Mouse (Mus musculus) lung, adult 10 weeks (tissue): ENCODE data around the gene E2f4. TPM values are rescaled to one million over a fixed set of nuclear protein-coding genes. Genes with fewer than 3 reads are reported as not detected.

Experiments used
- polyA plus RNA-seq: library from polyadenylated mRNA; stranded (reverse); fragments of 350-450 nt; fragmentation: Illumina TruSeq; extraction: RNeasy Lipid Tissue Mini Kit (QIAGEN cat#74804); gene quantifications from one replicate; pipeline ENCODE4 v1.2.3, GENCODE M21; 2014; ENCODE audit warnings: low read depth, low replicate concordance; ENCODE audit not compliant: insufficient read depth

Gene E2f4
- 36.6 TPM for polyA plus RNA-seq

DNA sequence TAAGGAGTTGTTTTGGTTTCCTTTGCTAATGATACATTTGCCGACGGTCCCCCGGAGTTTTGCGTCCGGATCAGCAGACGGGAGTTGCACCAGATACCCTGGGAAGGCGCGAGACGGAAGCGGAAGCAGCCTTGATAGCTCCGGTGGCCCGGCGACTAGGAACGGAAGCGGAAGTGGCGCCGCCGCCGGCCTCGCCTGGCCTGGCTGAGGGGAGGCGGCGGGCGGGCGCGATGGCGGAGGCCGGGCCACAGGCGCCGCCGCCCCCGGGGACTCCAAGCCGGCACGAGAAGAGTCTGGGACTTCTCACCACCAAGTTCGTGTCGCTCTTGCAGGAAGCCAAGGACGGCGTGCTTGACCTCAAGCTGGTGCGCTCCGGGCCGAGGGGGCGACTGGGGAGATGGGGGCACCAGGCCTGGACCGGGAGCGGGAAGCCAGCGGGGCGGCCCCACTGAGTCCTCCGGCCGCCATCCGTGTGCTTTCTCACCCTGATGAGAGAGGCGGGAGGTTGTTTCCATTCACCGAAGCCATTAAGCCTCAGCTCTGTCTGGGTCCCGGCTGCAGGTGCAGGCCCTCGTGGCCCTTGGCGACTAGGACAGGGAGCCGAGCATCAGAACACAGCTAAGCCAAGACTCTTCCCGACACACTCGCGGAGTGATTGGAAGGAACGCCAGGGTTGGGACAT is at the start of gene E2f4:
Gene E2f4, plus strand, starts transcription at position 153 of the 682 bp plus-strand sequence.

DNA sequence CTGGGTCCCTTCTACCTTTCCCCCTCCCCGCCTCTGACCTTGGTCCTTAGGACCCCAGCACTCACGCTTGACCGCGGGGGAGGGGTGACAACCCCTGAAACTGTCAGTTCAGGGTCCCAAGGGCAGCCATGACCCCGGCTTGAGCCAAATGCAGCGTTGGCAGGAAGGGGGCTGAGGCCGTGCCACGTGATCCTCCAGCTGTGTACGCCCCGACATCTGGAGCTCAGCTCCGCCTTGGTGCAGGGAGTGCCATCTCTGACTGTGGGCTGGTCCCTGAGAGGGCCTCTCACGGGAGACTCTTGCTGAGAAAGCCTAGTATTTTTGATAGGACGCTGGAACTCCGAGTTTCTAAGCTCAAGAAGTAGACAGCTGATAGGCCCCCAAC is 42.5 kb upstream of the E2f4 start, which contains the start of gene B3gnt9:
Gene B3gnt9, minus strand, starts transcription at position 188 of the 385 bp plus-strand sequence.

DNA sequence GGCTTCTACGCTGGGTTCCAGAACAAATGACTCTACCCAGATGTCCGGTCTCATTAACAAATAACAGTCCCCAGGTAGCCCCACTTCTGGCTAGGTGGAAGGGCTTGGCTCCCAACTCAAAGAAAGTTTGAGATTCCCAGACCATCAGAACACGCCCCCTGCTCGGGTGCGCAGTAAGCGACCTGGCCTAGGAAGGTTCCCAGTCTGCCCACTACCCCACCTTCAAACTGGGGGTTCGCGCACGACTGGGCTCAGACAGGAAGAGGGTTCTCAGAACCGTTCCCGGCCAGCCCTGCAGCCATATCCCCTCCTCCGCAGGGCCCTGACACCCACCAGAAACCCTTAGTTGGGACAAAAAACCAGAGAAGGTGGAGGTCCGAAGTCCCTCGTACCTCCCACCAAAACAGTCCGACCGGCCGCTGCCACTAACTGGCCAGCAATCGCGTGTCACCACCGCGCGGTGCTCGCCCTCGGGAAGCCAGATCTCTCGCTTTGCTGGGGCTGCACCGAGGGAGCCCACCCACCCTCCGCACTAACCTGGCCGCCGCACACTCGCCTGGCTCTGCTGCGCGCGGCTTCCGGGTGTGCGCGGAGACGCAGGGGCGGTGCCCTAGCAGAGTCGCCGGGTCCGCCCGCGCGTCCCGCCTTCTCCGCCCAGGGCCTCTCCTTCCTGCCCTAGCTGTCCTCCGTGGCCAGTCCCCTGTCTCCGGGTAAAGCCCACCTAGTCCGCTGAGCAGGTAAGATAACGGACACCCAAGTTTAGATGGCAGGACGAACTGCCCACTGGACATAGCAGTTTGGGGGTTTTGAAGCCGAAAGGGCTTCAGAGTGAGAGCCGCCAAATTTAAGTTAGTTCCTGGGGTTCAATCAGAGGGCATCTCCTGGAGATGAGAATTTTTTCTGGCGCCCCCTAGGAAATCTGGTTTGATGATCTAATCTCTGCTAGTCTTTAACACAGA is 33.2 kb upstream of the E2f4 start, which contains the start of the genes Tradd and Fbxl8:
Gene Tradd, minus strand, starts transcription at position 586 of the 959 bp plus-strand sequence.
Gene Fbxl8, plus strand, starts transcription at position 625 of the 959 bp plus-strand sequence.

DNA sequence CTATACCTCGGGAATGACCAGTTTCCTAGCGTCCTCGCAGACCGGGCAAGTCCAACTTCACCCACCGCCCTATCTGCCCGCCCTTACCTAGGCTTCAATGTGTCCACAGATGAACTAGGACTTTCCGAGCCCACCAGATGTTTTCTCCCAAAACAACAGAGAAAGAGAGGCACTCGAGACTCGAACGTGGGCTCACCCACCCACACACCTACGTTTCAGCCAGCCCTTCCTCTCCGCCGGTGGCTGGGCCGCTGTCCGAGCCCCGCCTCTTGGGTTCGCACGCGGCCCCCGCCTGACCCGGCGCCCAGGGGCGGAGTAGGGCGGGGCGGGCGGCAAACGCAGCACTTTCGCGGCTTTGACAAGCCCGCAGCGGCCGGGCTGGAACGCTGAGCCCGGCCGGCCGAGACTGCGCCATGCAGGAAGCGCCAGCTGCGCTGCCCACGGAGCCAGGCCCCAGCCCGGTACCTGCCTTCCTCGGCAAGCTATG is 28.0 kb upstream of the E2f4 start, which contains the start of gene Hsf4:
Gene Hsf4, plus strand, starts transcription at position 341 of the 487 bp plus-strand sequence.

DNA sequence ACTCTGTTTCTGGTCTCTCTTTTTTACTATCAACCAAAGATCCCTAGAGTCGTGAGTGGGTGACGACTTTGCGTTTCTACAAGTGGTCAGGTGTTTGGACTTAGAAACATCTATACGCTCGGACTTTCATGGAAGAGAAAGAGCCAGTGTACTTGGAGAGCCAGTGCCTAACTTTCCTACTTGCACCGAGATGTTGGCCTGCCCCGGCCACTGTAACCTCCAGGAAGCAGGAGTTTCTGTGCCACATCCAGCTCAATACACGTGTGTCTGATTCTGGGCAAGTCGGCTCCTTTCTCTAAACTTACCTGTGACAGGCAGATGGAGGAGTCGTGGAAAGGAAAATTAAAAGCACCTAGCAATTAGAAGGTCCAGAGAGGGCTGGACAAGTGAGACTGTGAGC is 21.6 kb upstream of the E2f4 start, which contains the start of gene Nol3:
Gene Nol3, plus strand, starts transcription at position 301 of the 400 bp plus-strand sequence.

DNA sequence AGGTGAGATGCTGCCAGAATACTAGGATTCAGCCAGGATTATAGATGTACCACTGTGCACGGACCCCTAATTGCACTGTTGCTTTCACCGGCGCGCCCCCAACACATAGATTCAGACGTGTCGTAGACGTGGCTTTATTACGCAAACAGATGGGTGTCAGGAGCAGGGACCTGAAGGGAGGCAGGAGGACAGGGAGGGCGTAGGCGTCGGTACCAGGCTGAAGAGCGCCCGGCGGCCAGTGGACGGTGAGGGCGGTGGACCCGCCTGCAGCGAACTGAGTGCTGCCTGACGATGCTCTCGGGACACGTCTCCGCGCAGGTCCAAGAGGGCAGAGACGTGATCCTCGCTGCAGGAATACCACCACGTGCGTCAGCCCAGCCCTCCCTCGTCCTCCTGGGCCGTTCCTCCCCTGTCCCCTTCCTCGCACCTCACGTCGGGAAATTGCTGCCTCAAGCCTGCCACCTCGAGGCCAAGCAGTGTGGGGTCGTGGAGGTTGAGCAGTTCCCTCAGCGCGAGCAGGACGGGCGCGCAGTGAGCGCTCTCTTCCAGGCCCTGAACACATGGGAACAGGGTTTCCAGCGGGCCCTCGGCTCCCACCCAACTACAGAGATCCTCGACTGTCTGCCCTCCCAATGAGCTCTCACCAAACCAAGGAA is 7.5 kb upstream of the E2f4 start, which contains the start of gene 4931428F04Rik:
Gene 4931428F04Rik, minus strand, starts transcription at position 60 of the 656 bp plus-strand sequence.

DNA sequence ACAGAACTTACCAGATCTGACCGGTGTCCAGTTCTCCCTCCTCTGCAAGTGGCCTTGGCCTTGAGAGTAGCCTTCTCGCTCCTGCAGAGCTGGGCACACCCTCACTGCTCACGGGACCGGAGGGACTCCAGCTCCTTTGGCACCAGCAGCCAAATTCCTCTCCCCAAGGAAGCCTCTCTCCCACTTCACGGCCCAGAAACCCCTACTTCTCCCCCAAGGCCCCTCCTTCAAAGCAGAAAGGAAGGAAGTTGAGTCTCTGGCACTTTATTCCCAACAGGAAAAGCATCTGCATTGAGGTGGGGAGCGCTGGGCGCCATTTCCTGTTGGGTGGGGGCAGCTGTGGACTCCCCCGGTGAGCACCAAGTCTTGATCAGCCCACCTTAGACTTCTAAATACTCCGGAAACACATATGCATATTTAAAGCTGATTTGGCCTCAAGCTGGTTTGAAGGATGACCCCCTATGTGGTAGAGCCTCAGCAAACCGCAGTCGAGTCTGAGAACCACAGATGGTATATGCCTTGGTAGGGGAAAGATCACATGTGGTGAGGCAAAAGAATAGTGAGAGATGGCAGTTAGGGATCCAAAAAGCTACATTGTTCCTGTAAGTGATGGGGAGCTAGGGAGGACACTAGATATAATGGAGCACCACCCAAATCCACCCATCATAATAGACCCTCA is 1.4 kb upstream of the E2f4 start, which contains the start of gene Exoc3l:
Gene Exoc3l, minus strand, starts transcription at position 207 of the 679 bp plus-strand sequence.

DNA sequence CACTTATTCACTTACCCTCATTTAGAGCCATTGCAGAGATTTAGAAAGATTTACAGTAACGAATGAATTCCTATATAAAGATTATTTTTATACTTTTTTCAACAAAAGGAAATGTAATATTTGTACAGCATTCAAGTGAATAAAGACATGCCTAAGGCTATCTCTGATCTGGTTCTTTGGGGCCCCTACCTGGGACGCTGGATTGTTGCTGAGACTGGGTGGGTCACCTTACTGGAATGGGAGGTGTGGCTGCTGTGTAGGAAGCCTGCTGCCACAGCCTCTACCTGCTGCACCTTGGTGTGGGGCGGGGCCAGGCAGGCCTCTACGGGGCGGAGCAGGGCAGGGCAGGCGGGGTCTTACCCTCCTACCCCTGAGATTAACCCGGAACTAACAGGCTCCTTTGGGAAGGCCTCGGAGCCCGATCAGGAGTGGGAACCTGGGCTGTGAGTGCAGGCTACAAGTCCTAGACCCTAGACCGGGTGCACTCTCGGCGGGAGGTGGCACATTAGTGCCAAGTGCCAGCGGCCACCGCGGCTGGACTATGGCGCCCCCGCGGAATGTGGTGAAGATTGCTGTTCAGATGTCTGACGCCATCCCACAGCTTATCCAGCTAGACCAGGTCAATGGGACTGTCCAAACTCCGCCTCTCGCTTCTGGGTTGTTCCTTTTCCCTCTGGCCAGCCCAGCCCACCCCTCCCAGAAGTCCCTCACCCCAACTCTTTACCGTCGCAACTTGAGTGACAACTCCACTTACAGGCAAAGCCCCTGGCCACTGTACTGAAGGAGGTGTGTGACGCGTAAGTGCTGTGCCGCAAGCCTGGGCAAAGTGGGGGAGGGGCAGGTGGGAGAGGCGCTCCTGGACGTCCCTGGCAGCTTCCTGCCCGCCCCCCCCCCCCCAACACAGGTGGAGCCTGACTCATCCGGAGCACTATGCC is 8.0 kb downstream of the E2f4 start, which contains the start of gene Elmo3:
Gene Elmo3, plus strand, starts transcription at position 391 of the 935 bp plus-strand sequence.

DNA sequence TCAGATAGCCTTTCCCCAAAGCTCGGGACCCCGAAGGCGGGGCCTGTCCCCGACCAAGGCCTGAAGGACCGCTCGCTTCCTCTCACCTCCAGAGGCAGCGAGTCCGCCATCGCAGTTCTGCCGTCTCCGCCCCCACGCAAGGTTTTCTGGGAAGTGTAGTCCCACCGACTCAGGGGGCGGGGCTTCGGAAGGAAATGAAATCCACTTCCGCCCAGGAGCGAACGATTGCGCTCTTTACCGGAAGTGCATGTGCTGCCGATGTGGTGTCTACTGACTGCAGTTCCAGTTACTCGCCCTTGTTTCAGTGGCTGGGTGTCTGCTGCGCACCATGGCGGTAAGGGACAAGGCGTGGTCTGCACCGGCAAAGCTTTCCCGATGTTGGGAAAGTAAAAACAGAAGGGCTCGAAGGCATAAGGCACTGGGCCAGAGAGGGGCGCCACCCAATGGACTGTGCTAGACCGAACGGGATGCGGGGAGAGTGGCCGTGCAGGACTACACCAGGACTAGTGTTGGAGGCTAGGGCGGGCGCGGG is 28.7 kb downstream of the E2f4 start, which contains the start of the genes Lrrc29 and Tmem208:
Gene Lrrc29, minus strand, starts transcription at position 138 of the 532 bp plus-strand sequence.
Gene Tmem208, plus strand, starts transcription at position 214 of the 532 bp plus-strand sequence.

DNA sequence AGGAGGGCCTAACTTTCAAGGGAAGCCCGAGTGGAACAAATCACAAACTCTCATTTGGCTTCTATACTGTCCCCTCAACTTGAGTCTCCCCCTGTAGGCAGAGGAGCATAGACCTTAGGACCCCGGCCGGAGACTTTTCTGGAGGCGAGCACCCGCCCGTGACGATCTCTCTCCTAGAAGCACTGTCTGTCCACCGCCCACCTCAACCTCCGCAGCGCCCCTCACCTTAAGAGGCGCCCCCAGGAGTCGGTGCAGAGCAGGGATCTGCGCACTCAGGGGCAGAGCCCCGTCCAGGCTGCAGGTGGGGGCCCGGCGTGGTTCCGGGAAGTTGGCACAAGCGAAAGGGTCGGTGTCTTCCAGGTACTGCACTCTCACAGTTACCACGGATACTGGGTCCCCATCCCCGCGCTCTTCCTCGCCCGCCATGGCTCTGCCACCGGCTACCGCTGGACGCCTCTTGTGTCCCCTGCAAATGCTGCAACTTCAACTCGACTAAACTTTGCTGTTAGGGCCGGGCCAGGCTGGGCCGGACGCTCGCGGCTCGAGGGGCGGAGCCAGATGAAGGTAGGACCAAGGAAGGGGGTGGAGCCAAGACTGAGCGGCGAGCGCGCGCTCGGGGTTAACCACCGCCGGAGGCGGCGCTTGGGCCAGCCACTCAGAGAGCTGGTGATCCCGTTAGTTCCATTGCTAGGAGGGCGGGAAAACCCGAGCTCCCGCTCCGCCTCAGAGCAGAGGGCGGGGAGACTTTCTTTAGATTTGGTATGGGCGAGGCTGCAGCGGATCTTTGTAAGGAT is 50.2 kb downstream of the E2f4 start, which contains the start of gene Fhod1:
Gene Fhod1, minus strand, starts transcription at position 526 of the 794 bp plus-strand sequence.

DNA sequence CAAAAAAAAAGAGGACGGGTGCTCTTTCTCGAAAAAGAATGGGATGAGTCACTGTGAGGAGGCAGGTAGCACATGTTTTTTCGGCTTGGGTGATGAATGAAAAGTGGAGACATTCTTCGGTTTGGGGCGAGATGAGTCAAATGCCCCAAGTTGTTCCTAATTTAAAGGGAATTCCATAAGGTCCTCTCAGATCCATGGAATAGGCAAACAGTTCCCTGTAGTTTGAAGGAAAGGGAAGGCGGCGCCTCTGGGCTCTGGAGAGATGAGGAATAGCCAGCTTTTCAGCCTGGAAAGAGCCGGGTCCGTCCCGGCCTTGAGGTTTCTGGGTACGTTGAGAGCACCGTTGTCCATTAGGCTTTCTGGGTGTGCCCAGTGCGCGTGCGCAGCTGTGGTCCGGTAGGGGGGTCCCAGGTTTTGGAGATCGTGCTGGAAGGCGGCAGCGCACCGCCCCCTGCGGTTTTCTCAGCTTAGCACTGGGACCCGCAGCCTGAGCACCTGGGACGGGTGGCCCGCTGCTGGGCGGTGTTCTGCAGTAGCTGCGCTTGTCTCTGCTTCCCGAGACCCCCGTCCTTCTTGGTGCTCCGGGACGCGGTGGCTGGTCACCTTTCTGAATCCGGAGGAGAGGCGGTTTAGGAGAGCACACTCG is 51.1 kb downstream of the E2f4 start, which contains the start of gene Slc9a5:
Gene Slc9a5, plus strand, starts transcription at position 394 of the 646 bp plus-strand sequence.

Other genes starting within 250 kb of the E2f4 start
- not detected for gene Ces3a, start 249.1 kb upstream of the E2f4 start, polyA plus RNA-seq
- not detected for gene Ces3b, start 213.9 kb upstream of the E2f4 start, polyA plus RNA-seq
- not detected for gene Ces4a, start 165.9 kb upstream of the E2f4 start, polyA plus RNA-seq
- 23.6 TPM for gene Cbfb, start 127.0 kb upstream of the E2f4 start, polyA plus RNA-seq
- 38.2 TPM for gene D230025D16Rik, start 72.5 kb upstream of the E2f4 start, polyA plus RNA-seq
- 8.7 TPM for gene B3gnt9, start 42.5 kb upstream of the E2f4 start, polyA plus RNA-seq
- 16.5 TPM for gene Tradd, start 33.1 kb upstream of the E2f4 start, polyA plus RNA-seq
- gene Fbxl8, start 33.0 kb upstream of the E2f4 start, polyA plus RNA-seq: 4.6 TPM
- 7.8 TPM for gene Hsf4, start 27.9 kb upstream of the E2f4 start, polyA plus RNA-seq
- gene Nol3, start 21.5 kb upstream of the E2f4 start, polyA plus RNA-seq: 8.8 TPM
- gene 4931428F04Rik, start 7.8 kb upstream of the E2f4 start, polyA plus RNA-seq: 1.3 TPM
- gene Exoc3l, start 1.6 kb upstream of the E2f4 start, polyA plus RNA-seq: 11.1 TPM
- gene Elmo3, start 7.9 kb downstream of the E2f4 start, polyA plus RNA-seq: 14.7 TPM
- gene Lrrc29, start 28.6 kb downstream of the E2f4 start, polyA plus RNA-seq: 1.3 TPM
- 113 TPM for gene Tmem208, start 28.7 kb downstream of the E2f4 start, polyA plus RNA-seq
- 28.9 TPM for gene Fhod1, start 50.3 kb downstream of the E2f4 start, polyA plus RNA-seq
- gene Slc9a5, start 51.2 kb downstream of the E2f4 start, polyA plus RNA-seq: 1.9 TPM
- 0.29 TPM for gene Plekhg4, start 75.6 kb downstream of the E2f4 start, polyA plus RNA-seq
- gene Kctd19, start 115.8 kb downstream of the E2f4 start, polyA plus RNA-seq: 0.21 TPM
- 6.2 TPM for gene Lrrc36, start 115.9 kb downstream of the E2f4 start, polyA plus RNA-seq
- gene Tppp3, start 173.9 kb downstream of the E2f4 start, polyA plus RNA-seq: 588 TPM
- gene Zdhhc1, start 199.2 kb downstream of the E2f4 start, polyA plus RNA-seq: 33.8 TPM
- 0.74 TPM for gene Hsd11b2, start 221.1 kb downstream of the E2f4 start, polyA plus RNA-seq